Mouse (Mus musculus): ENCODE data around the gene Myod1. TPM values are rescaled to one million over a fixed set of nuclear protein-coding genes. Genes with fewer than 3 reads are reported as not detected.
A peak's percentile ranks its signal among the peaks of the same experiment; 100 is the strongest.

The Myod1 gene
- polyA plus RNA-seq, 1 experiment from 2014 or later, result 0.17 TPM

DNA sequence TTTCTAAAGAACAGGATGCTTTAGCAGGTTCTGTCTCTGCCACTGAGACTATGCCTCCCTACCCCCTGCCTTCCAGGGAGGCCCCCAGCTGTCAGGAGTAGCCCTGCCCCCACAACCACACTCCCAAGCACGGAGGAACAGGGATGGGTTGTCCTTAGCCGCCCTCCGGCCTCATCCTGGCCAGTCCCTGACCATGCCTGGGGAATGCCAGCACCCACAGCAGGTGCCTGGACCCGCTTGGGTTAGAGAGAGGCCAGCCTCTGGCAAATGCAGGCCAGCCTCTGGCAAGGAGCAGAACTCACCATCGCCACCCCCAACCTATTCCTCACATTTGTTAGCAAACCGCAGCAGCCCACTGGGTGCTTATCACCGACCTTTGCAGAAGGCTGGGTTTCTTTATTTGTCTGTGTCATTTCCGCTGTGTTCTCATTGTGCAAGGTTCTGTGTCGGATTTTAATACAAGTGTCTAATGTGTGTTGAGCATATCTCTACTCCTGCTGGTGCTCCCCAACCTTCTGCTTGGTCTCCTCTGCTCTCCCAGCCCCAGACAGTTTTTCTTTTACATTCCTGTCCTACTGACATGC is 26.1 kb upstream of the Myod1 start:
- Histone ChIP-seq H3K4me1 (ENCODE audit: control insufficient read depth, insufficient read depth, low read length) (no peaks in the 10 kb centered on the region), H3K27ac (ENCODE audit: low read length) (no peak overlapping the region), H3K27me3 (ENCODE audit: control insufficient read depth, insufficient read depth, low read length) (peaks cover 26% of the 10 kb centered on the region), H3K9me3 (ENCODE audit: control insufficient read depth, low read depth, low read length) (no peaks in the 10 kb centered on the region), H3K4me3 (ENCODE audit: low read depth, low read length) (no peak overlapping the region), H3K36me3 (ENCODE audit: control insufficient read depth, insufficient read depth, low read length) (no peaks in the 10 kb centered on the region), H3K4me2 (replicated peaks; ENCODE audit: low read depth, low read length) (no peak overlapping the region), H3K9ac (replicated peaks; ENCODE audit: low read depth, low read length) (no peak overlapping the region)
- ATAC-seq (ENCODE audit: insufficient number of reproducible peaks, insufficient read depth, low FRiP score, low read depth), result no peak
- WGBS, result 50% methylated on average over 9 of the region's 9 CpGs

DNA sequence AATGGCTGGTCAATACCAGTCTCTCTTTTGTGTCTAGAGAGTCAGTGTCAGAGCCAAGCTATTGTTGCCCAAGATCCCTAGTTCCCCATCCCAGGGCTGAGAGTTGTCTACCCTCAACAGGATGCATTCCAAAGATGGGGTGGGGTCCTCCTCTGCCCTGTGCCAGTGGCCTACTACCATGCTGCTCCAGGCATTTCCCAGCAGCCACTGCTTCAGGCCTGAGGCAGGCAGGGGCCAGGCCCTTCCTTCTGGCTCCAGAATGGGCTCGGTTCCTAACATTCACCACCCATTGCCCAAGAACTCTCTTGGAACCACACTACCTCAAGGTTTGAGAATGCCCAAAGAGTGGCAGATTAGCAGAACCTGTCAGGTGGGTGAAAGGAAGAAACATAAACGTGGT is 23.5 kb upstream of the Myod1 start:
- Histone ChIP-seq H3K27ac (ENCODE audit: low read length) (no peak overlapping the region), H3K4me1 (ENCODE audit: control insufficient read depth, insufficient read depth, low read length) (no peaks in the 10 kb centered on the region), H3K4me2 (replicated peaks; ENCODE audit: low read depth, low read length) (no peak overlapping the region), H3K4me3 (ENCODE audit: low read depth, low read length) (no peak overlapping the region), H3K27me3 (ENCODE audit: control insufficient read depth, insufficient read depth, low read length) (peaks cover 19% of the 10 kb centered on the region), H3K9ac (replicated peaks; ENCODE audit: low read depth, low read length) (no peak overlapping the region), H3K36me3 (ENCODE audit: control insufficient read depth, insufficient read depth, low read length) (no peaks in the 10 kb centered on the region), H3K9me3 (ENCODE audit: control insufficient read depth, low read depth, low read length) (no peaks in the 10 kb centered on the region)
- ATAC-seq (ENCODE audit: insufficient number of reproducible peaks, insufficient read depth, low FRiP score, low read depth), result no peak
- 67% methylated on average over 2 of the region's 2 CpGs for whole genome bisulfite sequencing

DNA sequence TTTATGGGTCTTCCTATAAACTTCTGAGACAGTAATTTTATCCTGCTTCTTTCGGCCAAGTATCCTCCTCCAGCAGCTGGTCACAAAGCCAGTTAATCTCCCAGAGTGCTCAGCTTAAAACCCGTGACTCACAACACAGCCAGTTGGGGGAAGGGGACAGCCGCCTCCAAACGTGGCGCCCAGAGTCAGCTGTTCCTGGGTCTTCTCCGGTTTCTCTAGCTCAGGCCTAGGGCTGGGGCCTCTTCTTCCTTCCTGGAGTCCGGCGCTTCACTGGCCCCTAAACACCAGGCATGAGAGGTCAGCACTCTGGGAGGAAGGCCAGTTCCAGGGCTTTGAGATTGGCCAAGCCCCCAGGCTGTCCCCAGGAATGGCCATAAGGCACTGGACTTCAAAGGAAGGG is 23.1 kb upstream of the Myod1 start:
- Histone ChIP-seq H3K4me3 (ENCODE audit: low read depth, low read length) (no peak overlapping the region), H3K9me3 (ENCODE audit: control insufficient read depth, low read depth, low read length) (no peaks in the 10 kb centered on the region), H3K36me3 (ENCODE audit: control insufficient read depth, insufficient read depth, low read length) (no peaks in the 10 kb centered on the region), H3K9ac (replicated peaks; ENCODE audit: low read depth, low read length) (no peak overlapping the region), H3K4me2 (replicated peaks; ENCODE audit: low read depth, low read length) (no peak overlapping the region), H3K4me1 (ENCODE audit: control insufficient read depth, insufficient read depth, low read length) (no peaks in the 10 kb centered on the region), H3K27me3 (ENCODE audit: control insufficient read depth, insufficient read depth, low read length) (peaks cover 16% of the 10 kb centered on the region), H3K27ac (ENCODE audit: low read length) (no peak overlapping the region)
- 47% methylated on average over 8 of the region's 8 CpGs for WGBS
- no peak for ATAC-seq (ENCODE audit: insufficient number of reproducible peaks, insufficient read depth, low FRiP score, low read depth)

DNA sequence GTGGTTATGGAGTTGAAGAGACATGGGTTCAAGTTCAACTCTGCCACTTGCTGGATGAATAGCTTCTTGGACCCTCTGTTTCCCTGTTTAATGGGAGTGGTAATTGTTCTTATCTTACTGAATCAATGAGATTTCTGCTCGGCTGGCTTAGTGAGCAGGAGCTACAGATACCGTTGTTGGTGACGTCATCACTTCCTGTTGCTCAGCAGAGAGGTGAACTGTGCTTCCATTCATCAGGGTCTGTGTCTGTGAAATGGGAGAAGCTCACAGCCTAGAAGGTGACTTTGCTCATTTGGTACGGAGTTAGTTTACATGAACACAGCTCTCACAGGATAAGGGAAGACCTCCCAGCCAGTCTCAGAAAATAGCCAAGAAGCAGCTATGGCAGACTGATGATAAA is 22.4 kb upstream of the Myod1 start:
- no peak overlapping the region for H3K9ac ChIP-seq (replicated peaks; ENCODE audit: low read depth, low read length)
- no peak overlapping the region for H3K27ac ChIP-seq (ENCODE audit: low read length)
- H3K4me1 ChIP-seq (ENCODE audit: control insufficient read depth, insufficient read depth, low read length), result no peaks in the 10 kb centered on the region
- no peak overlapping the region for H3K4me3 ChIP-seq (ENCODE audit: low read depth, low read length)
- peaks cover 10% of the 10 kb centered on the region; the same call in 1 of the 2 replicates for H3K27me3 ChIP-seq (ENCODE audit: control insufficient read depth, insufficient read depth, low read length)
- no peak overlapping the region for H3K4me2 ChIP-seq (replicated peaks; ENCODE audit: low read depth, low read length)
- 17% methylated on average over 4 of the region's 4 CpGs for WGBS
- H3K9me3 ChIP-seq (ENCODE audit: control insufficient read depth, low read depth, low read length), result no peaks in the 10 kb centered on the region
- ATAC-seq (ENCODE audit: insufficient number of reproducible peaks, insufficient read depth, low FRiP score, low read depth), result no peak
- no peaks in the 10 kb centered on the region for H3K36me3 ChIP-seq (ENCODE audit: control insufficient read depth, insufficient read depth, low read length)

DNA sequence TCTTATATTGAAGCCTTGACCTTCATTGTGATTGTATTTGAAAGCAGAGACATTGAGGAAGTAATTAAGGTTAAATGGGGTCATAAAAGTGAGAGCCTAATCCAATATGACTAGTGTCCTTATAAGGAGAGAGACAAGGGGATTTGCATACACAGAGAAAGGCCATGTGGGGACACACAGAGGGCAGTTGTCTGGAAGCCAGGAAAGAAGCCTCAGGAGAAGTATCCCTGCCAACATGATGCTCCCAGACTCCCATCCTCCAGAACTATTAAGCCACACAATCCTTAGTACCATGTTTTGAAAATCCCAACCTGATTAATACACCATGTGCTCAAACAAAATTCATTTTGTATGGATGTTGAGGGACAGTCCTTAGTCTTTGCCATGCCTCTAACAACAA is 14.5 kb upstream of the Myod1 start:
- Histone ChIP-seq H3K36me3 (ENCODE audit: control insufficient read depth, insufficient read depth, low read length) (no peaks in the 10 kb centered on the region), H3K27me3 (ENCODE audit: control insufficient read depth, insufficient read depth, low read length) (no peaks in the 10 kb centered on the region), H3K4me2 (replicated peaks; ENCODE audit: low read depth, low read length) (no peak overlapping the region), H3K9ac (replicated peaks; ENCODE audit: low read depth, low read length) (no peak overlapping the region), H3K9me3 (ENCODE audit: control insufficient read depth, low read depth, low read length) (no peaks in the 10 kb centered on the region), H3K4me3 (ENCODE audit: low read depth, low read length) (no peak overlapping the region), H3K4me1 (ENCODE audit: control insufficient read depth, insufficient read depth, low read length) (no peaks in the 10 kb centered on the region), H3K27ac (ENCODE audit: low read length) (no peak overlapping the region)
- no peak for ATAC-seq (ENCODE audit: insufficient number of reproducible peaks, insufficient read depth, low FRiP score, low read depth)

DNA sequence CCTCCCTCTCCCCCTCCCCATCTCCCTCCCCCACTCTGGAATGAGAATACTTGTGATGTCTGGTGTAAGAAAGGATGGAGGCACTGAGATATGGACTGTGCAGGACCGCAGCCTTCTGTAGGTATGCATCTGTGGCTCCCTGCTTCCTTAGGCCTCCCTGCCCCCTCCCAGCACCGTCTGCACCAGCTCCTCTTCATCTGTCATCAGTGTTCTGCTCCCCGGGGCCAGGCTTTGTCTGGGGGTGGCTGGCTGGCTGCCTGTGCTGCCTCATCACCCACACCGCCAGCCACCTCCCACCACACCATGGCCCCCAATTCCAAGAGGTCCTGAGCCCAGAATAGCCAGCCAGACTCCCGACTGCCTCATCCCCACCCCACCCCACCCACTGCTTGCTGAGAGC is 12.1 kb upstream of the Myod1 start:
- H3K4me3 ChIP-seq (ENCODE audit: low read depth, low read length), result no peak overlapping the region
- H3K4me1 ChIP-seq (ENCODE audit: control insufficient read depth, insufficient read depth, low read length), result no peaks in the 10 kb centered on the region
- no peak overlapping the region for H3K27ac ChIP-seq (ENCODE audit: low read length)
- H3K36me3 ChIP-seq (ENCODE audit: control insufficient read depth, insufficient read depth, low read length), result no peaks in the 10 kb centered on the region
- no peaks in the 10 kb centered on the region for H3K9me3 ChIP-seq (ENCODE audit: control insufficient read depth, low read depth, low read length)
- ATAC-seq (ENCODE audit: insufficient number of reproducible peaks, insufficient read depth, low FRiP score, low read depth), result no peak
- no peaks in the 10 kb centered on the region for H3K27me3 ChIP-seq (ENCODE audit: control insufficient read depth, insufficient read depth, low read length)
- 38% methylated on average over 4 of the region's 5 CpGs for WGBS
- no peak overlapping the region for H3K9ac ChIP-seq (replicated peaks; ENCODE audit: low read depth, low read length)
- H3K4me2 ChIP-seq (replicated peaks; ENCODE audit: low read depth, low read length), result no peak overlapping the region

DNA sequence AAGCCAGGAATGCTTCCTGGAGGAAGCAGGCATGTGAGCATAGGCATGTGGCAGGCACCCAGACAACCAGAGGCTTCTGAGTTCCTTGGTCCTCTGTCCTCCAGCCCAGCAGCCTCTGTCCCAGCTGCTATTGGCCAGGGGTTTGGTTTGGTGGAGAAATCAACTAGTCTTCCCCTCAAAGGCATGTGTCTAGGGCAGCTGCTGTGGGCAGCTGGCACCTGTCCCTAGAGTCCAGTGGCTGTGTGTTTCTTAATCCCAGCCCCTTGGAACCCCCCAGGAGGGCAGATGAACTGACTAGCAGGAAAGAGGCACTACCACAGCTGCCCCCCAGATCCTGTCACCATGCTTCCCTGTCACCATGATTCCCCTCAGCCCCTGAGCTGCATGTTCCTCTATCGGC is 10.5 kb upstream of the Myod1 start:
- Histone ChIP-seq H3K36me3 (ENCODE audit: control insufficient read depth, insufficient read depth, low read length) (no peaks in the 10 kb centered on the region), H3K4me1 (ENCODE audit: control insufficient read depth, insufficient read depth, low read length) (no peaks in the 10 kb centered on the region), H3K4me3 (ENCODE audit: low read depth, low read length) (no peak overlapping the region), H3K9ac (replicated peaks; ENCODE audit: low read depth, low read length) (no peak overlapping the region), H3K27ac (ENCODE audit: low read length) (no peak overlapping the region), H3K9me3 (ENCODE audit: control insufficient read depth, low read depth, low read length) (no peaks in the 10 kb centered on the region), H3K27me3 (ENCODE audit: control insufficient read depth, insufficient read depth, low read length) (no peaks in the 10 kb centered on the region), H3K4me2 (replicated peaks; ENCODE audit: low read depth, low read length) (no peak overlapping the region)
- ATAC-seq (ENCODE audit: insufficient number of reproducible peaks, insufficient read depth, low FRiP score, low read depth), result no peak
- WGBS, result 91% methylated on average over 1 of the region's 1 CpGs

DNA sequence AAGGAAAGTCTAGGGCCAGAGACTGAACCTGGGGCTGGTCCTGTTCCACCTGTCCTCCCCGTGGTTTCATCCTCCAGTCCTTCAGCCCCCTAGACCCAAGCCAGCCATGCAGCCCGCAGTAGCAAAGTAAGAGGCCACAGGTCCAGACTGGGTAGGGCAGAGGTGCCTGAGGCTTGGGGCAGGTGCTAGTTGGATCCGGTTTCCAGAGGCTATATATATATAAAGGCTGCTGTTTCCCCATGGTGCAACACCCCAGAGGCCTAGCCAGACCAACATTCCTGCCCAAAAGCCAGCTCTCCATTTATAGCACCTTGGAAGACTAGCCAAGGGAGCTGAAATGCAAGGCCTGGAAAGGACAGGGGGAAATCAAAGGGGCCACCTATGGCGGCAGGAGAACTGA is 5.2 kb upstream of the Myod1 start:
- Histone ChIP-seq H3K4me2 (replicated peaks; ENCODE audit: low read depth, low read length) (no peak overlapping the region), H3K36me3 (ENCODE audit: control insufficient read depth, insufficient read depth, low read length) (no peaks in the 10 kb centered on the region), H3K9me3 (ENCODE audit: control insufficient read depth, low read depth, low read length) (no peaks in the 10 kb centered on the region), H3K27ac (ENCODE audit: low read length) (no peak overlapping the region), H3K27me3 (ENCODE audit: control insufficient read depth, insufficient read depth, low read length) (peaks cover 11% of the 10 kb centered on the region), H3K4me1 (ENCODE audit: control insufficient read depth, insufficient read depth, low read length) (no peaks in the 10 kb centered on the region), H3K4me3 (ENCODE audit: low read depth, low read length) (no peak overlapping the region), H3K9ac (replicated peaks; ENCODE audit: low read depth, low read length) (no peak overlapping the region)
- no peak for ATAC-seq (ENCODE audit: insufficient number of reproducible peaks, insufficient read depth, low FRiP score, low read depth)
- WGBS, result 68% methylated on average over 4 of the region's 4 CpGs

DNA sequence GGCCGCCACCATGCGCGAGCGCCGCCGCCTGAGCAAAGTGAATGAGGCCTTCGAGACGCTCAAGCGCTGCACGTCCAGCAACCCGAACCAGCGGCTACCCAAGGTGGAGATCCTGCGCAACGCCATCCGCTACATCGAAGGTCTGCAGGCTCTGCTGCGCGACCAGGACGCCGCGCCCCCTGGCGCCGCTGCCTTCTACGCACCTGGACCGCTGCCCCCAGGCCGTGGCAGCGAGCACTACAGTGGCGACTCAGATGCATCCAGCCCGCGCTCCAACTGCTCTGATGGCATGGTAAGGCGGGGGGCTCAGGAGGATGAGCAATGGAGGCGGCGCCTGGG is 703 bp downstream of the Myod1 start:
- Histone ChIP-seq H3K36me3 (ENCODE audit: control insufficient read depth, insufficient read depth, low read length) (no peaks in the 10 kb centered on the region), H3K4me3 (ENCODE audit: low read depth, low read length) (peak overlapping the region; percentile 2; the same call in 1 of the 2 replicates), H3K4me1 (ENCODE audit: control insufficient read depth, insufficient read depth, low read length) (peaks cover 4% of the 10 kb centered on the region; the same call in 1 of the 2 replicates), H3K9ac (replicated peaks; ENCODE audit: low read depth, low read length) (no peak overlapping the region), H3K27me3 (ENCODE audit: control insufficient read depth, insufficient read depth, low read length) (peaks cover 41% of the 10 kb centered on the region), H3K4me2 (replicated peaks; ENCODE audit: low read depth, low read length) (peak overlapping the region; percentile 26), H3K27ac (ENCODE audit: low read length) (no peak overlapping the region), H3K9me3 (ENCODE audit: control insufficient read depth, low read depth, low read length) (no peaks in the 10 kb centered on the region)
- under 1% methylated on average over 33 of the region's 33 CpGs for WGBS
- no peak for ATAC-seq (ENCODE audit: insufficient number of reproducible peaks, insufficient read depth, low FRiP score, low read depth)
